Comparison of ENCODE assay signal across 16 mouse cellular contexts in the genomic region with DNA sequence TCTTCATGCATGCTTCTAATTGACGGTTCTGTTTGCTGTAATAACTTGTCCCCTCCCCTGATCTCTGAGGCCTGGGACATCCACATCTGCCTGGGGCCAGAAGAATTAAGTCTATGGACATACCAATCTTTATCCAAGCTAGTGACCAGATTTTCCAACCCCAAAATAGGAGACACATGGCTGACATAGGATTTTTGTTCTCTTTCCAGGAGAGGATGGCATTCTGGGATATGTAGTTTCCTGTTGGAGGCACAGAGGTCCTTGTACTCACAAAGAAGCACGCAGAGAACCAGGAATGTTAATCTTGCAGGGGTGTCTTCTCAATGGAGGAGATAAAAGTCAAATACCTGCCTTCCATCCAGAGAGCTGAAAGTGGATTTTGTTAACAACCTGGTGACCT. TPM values are rescaled to one million over a fixed set of nuclear protein-coding genes. Genes with fewer than 3 reads are reported as not detected.
DNase-seq lines count a peak whose midpoint lies in the region; ATAC-seq and TF ChIP-seq lines count a peak whose summit lies in the region.
"Had no signal": no experiment of that assay in that cellular context is flagged by ENCODE, and none has a peak within 500 bp of the region (broad histone marks: within the 10 kb centered on the region; RNA-seq: fewer than 3 reads in every experiment).

No protein-coding gene starts in this region.

- ATAC-seq in forebrain, postnatal 0 days: no peak; the same call in 1 of the 2 replicates
- ATAC-seq in forebrain, embryonic 13.5 days: no peak
- no peak for ATAC-seq in lung, embryonic 14.5 days (ENCODE audit: insufficient read depth)
- ATAC-seq: hindbrain, embryonic 16.5 days had no signal

- no peak overlapping the region for H3K4me3 ChIP-seq in forebrain, postnatal 0 days (ENCODE audit: low read depth, low read length)
- no peak overlapping the region for H3K4me3 ChIP-seq in forebrain, embryonic 13.5 days
- H3K4me3 ChIP-seq in lung, embryonic 14.5 days (ENCODE audit: low read depth, low read length): no peak overlapping the region
- H3K4me3 ChIP-seq: heart, embryonic 10.5 days; limb, embryonic 12.5 days; liver, embryonic 15.5 days had no signal

- WGBS in forebrain, postnatal 0 days: 46% methylated on average over 2 of the region's 2 CpGs
- WGBS in forebrain, embryonic 13.5 days: 49% methylated on average over 2 of the region's 2 CpGs
- 50% methylated on average over 2 of the region's 2 CpGs for WGBS in lung, embryonic 14.5 days

- H3K4me1 ChIP-seq in forebrain, postnatal 0 days (ENCODE audit: insufficient read depth): peaks cover 7% of the 10 kb centered on the region; the same call in 1 of the 2 replicates
- H3K4me1 ChIP-seq in forebrain, embryonic 13.5 days: peaks cover 14% of the 10 kb centered on the region
- peaks cover 12% of the 10 kb centered on the region; the same call in 1 of the 2 replicates for H3K4me1 ChIP-seq in lung, embryonic 14.5 days (ENCODE audit: insufficient read depth)

- H3K27me3 ChIP-seq in forebrain, postnatal 0 days (ENCODE audit: insufficient read depth, low read length): 0 out of 2 replicates have a peak, but pooled peaks cover 4% of the 10 kb centered on the region
- peaks cover 37% of the 10 kb centered on the region for H3K27me3 ChIP-seq in forebrain, embryonic 13.5 days
- H3K27me3 ChIP-seq in lung, embryonic 14.5 days (ENCODE audit: insufficient read depth, low read length): peaks cover 9% of the 10 kb centered on the region; the same call in 1 of the 2 replicates
- H3K27me3 ChIP-seq: Patski had no signal

- no peaks in the 10 kb centered on the region for H3K36me3 ChIP-seq in forebrain, postnatal 0 days (ENCODE audit: insufficient read depth)
- no peaks in the 10 kb centered on the region for H3K36me3 ChIP-seq in forebrain, embryonic 13.5 days (ENCODE audit: poor library complexity, severe bottlenecking)
- no peaks in the 10 kb centered on the region for H3K36me3 ChIP-seq in lung, embryonic 14.5 days (ENCODE audit: insufficient read depth)
- H3K36me3 ChIP-seq: heart, embryonic 10.5 days; limb, embryonic 12.5 days; liver, embryonic 15.5 days had no signal

- no peak for TF ChIP-seq CTCF in forebrain, postnatal 0 days (IDR thresholded peaks at IDR 0.05; ENCODE audit: low read depth)
- TF ChIP-seq CTCF in lung, embryonic 14.5 days (IDR thresholded peaks at IDR 0.05; ENCODE audit: low read depth): no peak

- no peak overlapping the region for H3K9ac ChIP-seq in forebrain, postnatal 0 days
- no peak overlapping the region for H3K9ac ChIP-seq in forebrain, embryonic 13.5 days
- H3K9ac ChIP-seq in lung, embryonic 14.5 days: no peak overlapping the region
- H3K9ac ChIP-seq: limb, embryonic 12.5 days; liver, embryonic 15.5 days had no signal

- peak; percentile 53 for DNase-seq in forebrain, postnatal 0 days
- peak; percentile 37 for DNase-seq in lung, embryonic 14.5 days
- DNase-seq in lung, postnatal 10 days: no peak
- peak; percentile 31 for DNase-seq in R1 (ENCODE audit: low read depth, low spot score)
- DNase-seq in adrenal gland, postnatal 36 days: no peak
- no peak for DNase-seq in layer of hippocampus, postnatal 25 days (ENCODE audit: extremely low spot score in 1 of 2, low spot score in 1 of 2)
- DNase-seq: cerebellum, adult 8-10 months; kidney, adult 8-10 months; kidney, postnatal 4 days had no signal

- 0 out of 2 replicates have a peak overlapping the region, but pooled peaks have one; percentile 15 for H3K4me2 ChIP-seq in forebrain, postnatal 0 days (ENCODE audit: low read depth)
- no peak overlapping the region for H3K4me2 ChIP-seq in forebrain, embryonic 13.5 days
- no peak overlapping the region for H3K4me2 ChIP-seq in lung, embryonic 14.5 days
- H3K4me2 ChIP-seq: limb, embryonic 12.5 days; liver, embryonic 15.5 days; midbrain, embryonic 11.5 days had no signal

- H3K9me3 ChIP-seq in forebrain, postnatal 0 days (ENCODE audit: low read length): no peaks in the 10 kb centered on the region
- H3K9me3 ChIP-seq in forebrain, embryonic 13.5 days (replicated peaks): no peaks in the 10 kb centered on the region
- no peaks in the 10 kb centered on the region for H3K9me3 ChIP-seq in lung, embryonic 14.5 days (ENCODE audit: low read depth, low read length)
- H3K9me3 ChIP-seq: heart, embryonic 10.5 days; limb, embryonic 12.5 days; liver, embryonic 15.5 days had no signal

- no peak overlapping the region for H3K27ac ChIP-seq in forebrain, postnatal 0 days (ENCODE audit: low read depth, low read length)
- no peak overlapping the region for H3K27ac ChIP-seq in forebrain, embryonic 13.5 days
- no peak overlapping the region for H3K27ac ChIP-seq in lung, embryonic 14.5 days (ENCODE audit: low read depth)
- H3K27ac ChIP-seq: heart, embryonic 10.5 days; limb, embryonic 12.5 days; liver, embryonic 15.5 days had no signal

RNA-seq across cellular contexts. Expression of gene Creb3l1, which starts 28.5 kb away (rescaled TPM):
- 1.4 and 2.0 TPM in 2 replicates for total RNA-seq in forebrain, postnatal 0 days (2014; rRNA removed)
- 2.9 TPM in 2 replicates for polyA plus RNA-seq in forebrain, postnatal 0 days (2015; fragmentation: Nextera tagmentation; extraction: Ambion mirVana)
- polyA plus RNA-seq in forebrain, embryonic 13.5 days (2015; fragmentation: Nextera tagmentation; extraction: Ambion mirVana): 0.52 and 0.71 TPM in 2 replicates
- polyA plus RNA-seq in lung, embryonic 14.5 days (2014; fragmentation: Nextera tagmentation; extraction: Ambion mirVana): 18.6 and 19.3 TPM in 2 replicates
- total RNA-seq in adrenal gland, postnatal 36 days (2021): 10 to 100 TPM in 1 of 2 experiments, 1 to 10 TPM in 1; 6.2 to 30.5 TPM
- 1 to 10 TPM; 4.0 to 4.6 TPM for total RNA-seq in layer of hippocampus, postnatal 25 days (2021)

RNA-seq across cellular contexts. Expression of gene Phf21a, which starts 40.2 kb away (rescaled TPM):
- 107 and 146 TPM in 2 replicates for total RNA-seq in forebrain, postnatal 0 days (2014; rRNA removed)
- 24.6 and 34.4 TPM in 2 replicates for polyA plus RNA-seq in forebrain, postnatal 0 days (2015; fragmentation: Nextera tagmentation; extraction: Ambion mirVana)
- 43.7 and 44.2 TPM in 2 replicates for polyA plus RNA-seq in forebrain, embryonic 13.5 days (2015; fragmentation: Nextera tagmentation; extraction: Ambion mirVana)
- 24.9 and 26.1 TPM in 2 replicates for polyA plus RNA-seq in lung, embryonic 14.5 days (2014; fragmentation: Nextera tagmentation; extraction: Ambion mirVana)
- total RNA-seq in adrenal gland, postnatal 36 days (2021): 10 to 100 TPM; 60.6 to 74.1 TPM
- 100 to 1,000 TPM in 1 of 2 experiments, 10 to 100 TPM in 1; 97.9 to 104 TPM for total RNA-seq in layer of hippocampus, postnatal 25 days (2021)

Comparison
In these comparisons a context has a peak if more than half of its experiments do, and no peak if none do; other contexts are left out.
1. DNase-seq: peak in forebrain, postnatal 0 days (single experiment), lung, embryonic 14.5 days (single experiment) and R1 (single experiment); none in lung, postnatal 10 days (single experiment), adrenal gland, postnatal 36 days (0 of 2) and layer of hippocampus, postnatal 25 days (0 of 2).